Mouse (Mus musculus): Measurements from ENCODE around the gene Izumo2. TPM values are rescaled to one million over a fixed set of nuclear protein-coding genes. Genes with fewer than 3 reads are reported as not detected.
A peak's percentile ranks its signal among the peaks of the same experiment; 100 is the strongest.
"Not testable (repeated sequence)": the region's sequence is repeated elsewhere in the genome, so short reads cannot be mapped to it uniquely, and the experiment has no call there.

The Izumo2 gene
- polyA plus RNA-seq, 1 experiment: not detected

- DNase-seq (ENCODE audit: low spot score): no peak
Observed at GRCm38 (mm10) chr7:44697980-44698379, 10.6 kb upstream of the Izumo2 start.

- no peak for DNase-seq (ENCODE audit: low spot score)
Observed at GRCm38 (mm10) chr7:44701921-44702320, 6.6 kb upstream of the Izumo2 start.

GRCm38 (mm10) chr7:44702985-44703384 is 5.6 kb upstream of the Izumo2 start:
- DNase-seq (ENCODE audit: low spot score): no peak

GRCm38 (mm10) chr7:44704363-44704762 is 4.2 kb upstream of the Izumo2 start:
- DNase-seq (ENCODE audit: low spot score): no peak

GRCm38 (mm10) chr7:44705086-44705485 is 3.5 kb upstream of the Izumo2 start:
- DNase-seq (ENCODE audit: low spot score): no peak

- no peak for DNase-seq (ENCODE audit: low spot score)
Observed at GRCm38 (mm10) chr7:44706322-44706721, 2.2 kb upstream of the Izumo2 start.

GRCm38 (mm10) chr7:44707169-44707675 is 1.3 kb upstream of the Izumo2 start:
- no peak for DNase-seq (ENCODE audit: low spot score)

GRCm38 (mm10) chr7:44708093-44708492 is 449 bp upstream of the Izumo2 start:
- not testable (repeated sequence) for DNase-seq (ENCODE audit: low spot score)

- no peak for DNase-seq (ENCODE audit: low spot score)
Observed at GRCm38 (mm10) chr7:44709881-44710280, 1.3 kb downstream of the Izumo2 start.

GRCm38 (mm10) chr7:44722058-44722457 is 13.5 kb downstream of the Izumo2 start:
- DNase-seq (ENCODE audit: low spot score): no peak

GRCm38 (mm10) chr7:44724316-44724715 is 15.8 kb downstream of the Izumo2 start:
- no peak for DNase-seq (ENCODE audit: low spot score)

GRCm38 (mm10) chr7:44726343-44726742 is 17.8 kb downstream of the Izumo2 start:
- DNase-seq (ENCODE audit: low spot score): no peak

- no peak for DNase-seq (ENCODE audit: low spot score)
Observed at GRCm38 (mm10) chr7:44727151-44727550, 18.6 kb downstream of the Izumo2 start.

GRCm38 (mm10) chr7:44728082-44728975 is 19.8 kb downstream of the Izumo2 start:
- no peak for DNase-seq (ENCODE audit: low spot score)

- no peak for DNase-seq (ENCODE audit: low spot score)
Observed at GRCm38 (mm10) chr7:44733723-44734122, 25.2 kb downstream of the Izumo2 start.

- no peak for DNase-seq (ENCODE audit: low spot score)
Observed at GRCm38 (mm10) chr7:44741361-44741760, 32.8 kb downstream of the Izumo2 start.

- no peak for DNase-seq (ENCODE audit: low spot score)
Observed at GRCm38 (mm10) chr7:44744270-44744669, 35.7 kb downstream of the Izumo2 start.

- peak; percentile 37 for DNase-seq (ENCODE audit: low spot score)
Observed at GRCm38 (mm10) chr7:44745076-44745475, 36.5 kb downstream of the Izumo2 start.

- DNase-seq (ENCODE audit: low spot score): no peak
Observed at GRCm38 (mm10) chr7:44747115-44747514, 38.6 kb downstream of the Izumo2 start.

GRCm38 (mm10) chr7:44748101-44749044 is 39.8 kb downstream of the Izumo2 start, which contains the start of gene Vrk3:
TSS of gene Vrk3 (plus strand) at chr7:44748413.
- peak; percentile 82 for DNase-seq (ENCODE audit: low spot score)

GRCm38 (mm10) chr7:44750950-44751349 is 42.4 kb downstream of the Izumo2 start, which contains the start of gene Zfp473:
TSS of gene Zfp473 (minus strand) at chr7:44751050.
- DNase-seq (ENCODE audit: low spot score): not testable (repeated sequence)

GRCm38 (mm10) chr7:44757164-44757563 is 48.6 kb downstream of the Izumo2 start:
- no peak for DNase-seq (ENCODE audit: low spot score)
